Mouse (Mus musculus) testis, adult 2 months (tissue): Measurements from ENCODE around the gene L3mbtl4.

ENCODE experiments used
- CTCF ChIP-seq: fragments of 200-500 bp; IDR thresholded peaks from 2 replicates; pipeline ENCODE4 v1.5.1; 2012; ENCODE audit warnings: low read depth, mild to moderate bottlenecking, inconsistent platforms, low read length, moderate library complexity; ENCODE audit not compliant: control insufficient read depth, insufficient read depth, insufficient replicate concordance
- POLR2A ChIP-seq: fragments of 200-500 bp; IDR thresholded peaks from 2 replicates; pipeline ENCODE4 v1.6.1; 2012; ENCODE audit warnings: low read depth, mild to moderate bottlenecking, inconsistent platforms, low read length, moderate library complexity; ENCODE audit not compliant: control insufficient read depth

DNA sequence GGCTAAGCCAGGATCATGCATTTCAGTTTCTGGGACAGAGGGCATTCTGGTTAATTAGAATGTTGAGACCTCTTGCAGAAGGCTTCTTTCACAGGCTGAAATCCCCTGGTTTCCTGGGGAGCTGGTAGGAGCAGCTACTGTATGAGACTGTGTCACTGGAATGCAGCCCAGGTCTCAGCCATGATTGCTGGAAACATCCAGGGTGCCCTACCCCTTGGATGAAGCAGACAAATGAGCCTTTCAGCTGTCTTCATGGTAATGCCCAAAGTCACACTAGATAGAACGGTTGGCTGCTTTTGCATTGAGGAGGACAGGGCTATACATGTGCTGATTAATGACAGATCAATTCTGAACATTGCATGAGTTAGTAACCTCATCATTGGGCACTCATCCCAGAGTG lies 486.4 kb downstream of the L3mbtl4 start:
- TF ChIP-seq POLR2A (no peak), CTCF (no peak)
